Mouse (Mus musculus) mouse trophoblast stem cell (cell line): ENCODE measurements around the gene Ppcs.

ENCODE experiments used
- in situ Hi-C, 2 experiments: fragments of 300-500 bp; cut with MseI, MboI; formaldehyde crosslinking; loops; 2 replicates in 1 of 2; 3 replicates in 1 of 2; pipeline ENCODE4 v1.15.1; 2025

Ppcs gene

DNA sequence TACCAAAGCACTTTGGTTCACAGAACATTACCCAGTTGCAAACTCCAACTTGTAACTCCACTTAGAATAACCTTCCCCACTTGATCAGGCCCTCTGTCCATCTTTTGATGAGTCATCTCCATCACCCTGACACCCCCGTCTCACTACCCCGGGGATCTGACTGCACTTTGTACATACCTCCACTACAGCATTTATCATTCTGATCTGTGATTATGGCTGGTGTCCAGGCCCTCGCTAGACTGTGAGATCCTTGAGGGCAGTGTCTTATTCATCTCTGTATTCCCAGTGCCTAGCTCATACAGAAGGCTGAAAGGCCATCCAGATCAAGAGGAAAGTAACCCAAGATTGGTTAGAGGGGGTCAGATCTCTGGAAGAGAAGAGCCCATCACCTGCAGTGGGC lies 1.0 kb downstream of the Ppcs start:
- in situ Hi-C loops, result no loop called here

DNA sequence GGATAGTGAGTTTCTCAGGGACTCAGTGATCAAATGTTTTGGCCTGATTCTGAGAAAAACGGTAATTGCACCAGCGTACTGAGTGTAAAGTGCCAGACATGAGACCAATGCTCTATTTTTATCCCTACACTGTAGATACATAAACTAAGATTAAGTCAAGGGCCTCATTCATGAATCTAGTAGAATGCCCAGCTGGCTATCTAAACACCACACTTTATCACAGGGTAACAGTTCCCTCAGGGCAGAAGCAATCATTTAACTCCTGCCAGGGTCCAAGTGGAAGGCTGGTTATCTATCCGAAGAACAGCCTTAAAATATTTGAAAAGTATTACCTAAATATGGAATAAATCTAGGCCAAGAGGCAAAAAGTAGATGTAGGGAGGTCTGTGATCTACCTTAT lies 4.3 kb downstream of the Ppcs start:
- in situ Hi-C loops, result no loop called here

DNA sequence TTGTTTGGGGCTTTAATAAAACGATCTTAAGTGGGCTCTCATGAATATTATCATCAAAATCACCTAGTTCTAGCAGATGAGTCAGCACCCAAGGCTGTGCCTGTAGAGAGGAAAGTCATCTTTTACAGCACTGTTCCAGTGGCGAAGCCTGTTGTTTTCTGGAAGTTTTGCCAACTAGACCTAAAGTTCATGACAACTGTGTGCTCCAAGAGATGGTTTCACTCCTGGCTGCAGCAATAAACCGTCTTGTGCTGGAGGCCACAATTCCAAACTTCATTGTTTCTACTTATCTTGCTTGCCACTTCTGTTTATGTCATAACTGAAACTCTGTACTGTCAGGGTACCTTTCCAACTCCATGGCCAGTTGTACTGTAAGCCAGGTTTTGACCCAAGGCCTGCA lies 5.0 kb downstream of the Ppcs start:
- in situ Hi-C loops, result no loop called here

DNA sequence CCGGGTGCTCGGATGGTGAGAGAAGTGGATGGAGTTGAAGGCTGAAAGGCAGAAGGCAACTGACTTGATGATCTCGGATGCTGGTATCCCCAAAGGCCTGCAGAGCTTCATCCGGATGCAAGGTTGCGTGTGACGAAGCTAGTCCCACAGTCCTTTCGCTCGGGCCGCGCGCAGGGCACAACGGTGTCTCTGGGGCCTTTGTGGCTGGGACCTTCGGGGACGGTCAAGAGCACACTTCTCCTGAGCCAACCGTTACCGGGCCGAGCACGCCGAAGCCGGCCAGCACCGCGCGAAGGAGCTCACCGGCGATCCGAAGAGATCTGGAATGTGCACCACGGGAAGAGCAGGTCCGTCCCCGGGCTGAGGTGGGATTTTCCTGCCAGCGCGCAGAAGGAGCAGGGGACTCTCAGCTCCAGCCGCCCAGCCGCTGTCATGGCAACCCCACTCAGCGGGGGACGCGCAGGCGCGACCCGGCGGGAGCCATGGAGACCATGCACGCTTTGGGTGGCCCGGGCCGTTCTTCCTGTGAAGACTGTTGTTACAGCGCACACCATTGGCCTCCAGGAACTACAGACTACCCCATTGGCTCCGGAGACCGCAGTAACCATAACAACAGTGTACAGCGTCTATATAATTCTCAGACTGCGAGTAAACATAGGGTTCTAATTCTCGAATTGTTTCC lies 7.0 kb downstream of the Ppcs start, which contains the start of gene Ccdc30:
Gene Ccdc30 (minus strand): TSS at position 450 of the 682 bp plus-strand sequence.
- in situ Hi-C loops, result no loop called here

DNA sequence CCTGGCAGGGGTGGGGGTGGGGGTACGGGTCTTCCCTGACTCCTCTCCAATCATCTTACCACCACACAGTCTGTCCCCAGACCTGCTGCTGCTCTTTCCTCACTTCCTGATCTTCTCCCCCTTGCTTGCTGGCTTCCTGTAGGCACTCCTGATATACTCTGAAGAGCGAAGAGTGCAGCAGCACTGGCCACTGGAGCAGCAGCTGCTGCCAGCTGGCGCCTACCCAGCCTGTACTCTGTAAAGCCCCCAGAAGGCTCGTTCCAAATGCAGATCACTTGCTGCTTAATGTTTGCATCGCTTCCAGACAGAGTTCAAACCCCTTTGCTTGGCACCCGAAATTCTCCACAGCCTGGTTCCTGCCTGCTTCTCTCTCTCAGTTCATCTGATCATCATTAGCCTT lies 9.4 kb downstream of the Ppcs start:
- in situ Hi-C loops, result no loop called here

DNA sequence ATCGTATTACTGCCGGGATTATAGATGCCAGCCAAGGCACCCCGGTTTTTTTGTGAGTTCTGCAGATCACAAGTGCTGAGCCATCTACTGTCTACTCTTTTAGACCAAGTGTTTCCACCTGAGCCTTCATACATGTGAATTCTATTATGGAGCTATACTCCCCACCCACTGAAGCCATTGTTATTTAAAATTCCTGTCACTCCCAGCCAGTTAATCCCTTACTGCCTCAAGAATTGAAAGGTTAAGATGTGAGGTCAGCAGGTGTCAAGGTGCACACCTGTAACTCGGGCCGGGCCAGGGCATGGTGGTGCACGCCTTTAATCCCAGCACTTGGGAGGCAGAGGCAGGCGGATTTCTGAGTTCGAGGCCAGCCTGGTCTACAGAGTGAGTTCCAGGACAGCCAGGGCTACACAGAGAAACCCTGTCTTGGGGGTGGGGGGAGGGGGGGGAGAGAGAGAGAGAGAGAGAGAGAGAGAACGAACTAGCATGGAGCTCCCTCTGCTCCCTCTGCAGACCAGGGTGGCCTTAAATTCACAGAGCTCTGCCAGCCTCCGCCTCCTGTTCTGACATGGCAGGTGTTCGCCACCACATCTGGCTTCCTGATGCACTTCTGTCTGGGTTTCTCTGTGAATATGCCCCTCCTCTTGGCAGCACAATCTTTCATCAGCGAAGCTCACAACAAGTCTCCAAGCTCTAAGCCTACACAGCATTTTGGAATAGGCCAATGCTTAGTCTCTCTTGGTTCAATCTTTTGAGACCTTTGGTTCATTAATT lies 10.2 kb downstream of the Ppcs start:
- in situ Hi-C loops, result no loop called here

DNA sequence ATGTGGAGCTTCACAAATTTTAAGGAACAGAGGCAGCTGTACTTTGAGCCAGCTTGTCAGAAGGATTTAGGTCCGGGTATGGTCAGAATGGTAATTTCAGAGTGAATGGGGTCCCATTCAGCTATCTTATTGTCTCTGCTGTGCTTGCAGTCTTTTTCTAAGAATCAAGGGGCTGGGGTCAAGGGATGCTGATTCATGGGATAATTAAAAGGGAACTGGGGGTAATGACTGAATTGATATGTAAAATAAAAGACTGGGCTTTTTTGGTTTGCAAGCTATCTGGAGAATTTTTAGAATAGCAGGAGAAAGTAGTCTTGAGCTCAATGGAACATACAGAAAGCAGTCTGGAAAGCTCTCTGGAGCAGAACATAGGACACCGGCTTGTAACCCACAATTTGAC lies 18.8 kb downstream of the Ppcs start:
- in situ Hi-C loops, result no loop called here

DNA sequence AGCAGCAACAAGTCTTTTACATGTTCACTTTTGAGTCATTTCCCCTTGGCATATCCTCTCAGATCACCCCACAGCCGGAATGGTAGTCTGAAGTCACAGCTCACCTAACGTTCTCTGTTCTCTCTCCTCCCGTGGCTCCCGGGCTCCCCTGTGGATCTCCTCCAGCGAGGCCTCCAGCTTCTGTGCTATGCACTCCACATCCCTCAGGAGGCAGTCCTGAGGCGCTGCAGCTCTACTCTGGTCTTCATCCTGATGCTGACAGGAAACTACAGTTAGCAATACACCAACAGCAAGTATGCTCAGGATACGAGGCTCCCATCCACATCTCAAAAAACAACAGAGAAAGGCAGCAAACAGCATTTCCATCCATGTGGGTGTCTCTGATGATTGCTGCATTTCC lies 21.3 kb downstream of the Ppcs start:
- in situ Hi-C loops, result no loop called here

DNA sequence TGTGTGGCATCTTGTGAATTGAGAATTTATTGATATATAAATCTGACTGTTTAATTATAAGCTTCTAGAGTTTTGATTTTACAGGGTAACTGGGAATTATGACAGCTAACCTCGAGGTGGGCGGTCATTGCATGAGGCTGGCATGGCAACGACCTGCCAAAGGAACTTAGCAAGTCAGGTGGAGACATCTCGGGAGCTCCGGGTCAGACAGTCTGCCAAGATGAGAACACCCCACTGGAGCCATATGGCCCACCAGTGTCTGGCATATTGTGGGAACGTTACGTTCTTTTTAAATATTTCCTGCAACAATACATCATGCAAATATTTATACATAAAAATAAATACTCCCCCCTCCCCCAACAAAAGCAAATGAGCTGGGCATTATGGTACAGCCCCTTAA lies 23.5 kb downstream of the Ppcs start:
- in situ Hi-C loops, result no loop called here

DNA sequence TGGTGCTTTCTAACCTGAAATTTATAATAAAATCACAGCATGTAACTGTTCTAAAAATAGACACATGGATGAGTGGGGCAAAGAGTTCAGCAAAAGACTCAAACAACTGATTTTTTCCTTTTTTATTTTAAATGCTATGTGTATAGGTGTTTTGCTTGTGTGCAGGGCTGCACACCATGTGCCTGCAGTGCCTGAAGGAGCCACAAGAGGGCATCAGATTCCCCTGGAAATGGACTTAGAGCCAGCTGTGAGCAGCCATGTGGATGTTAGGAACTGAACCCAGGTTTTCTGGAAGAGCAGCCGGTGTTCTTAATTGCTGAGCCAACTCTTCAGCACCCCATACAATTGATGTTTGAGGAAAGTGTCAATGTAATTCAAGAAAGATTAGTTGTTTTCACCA lies 31.9 kb downstream of the Ppcs start:
- in situ Hi-C loops, result no loop called here

DNA sequence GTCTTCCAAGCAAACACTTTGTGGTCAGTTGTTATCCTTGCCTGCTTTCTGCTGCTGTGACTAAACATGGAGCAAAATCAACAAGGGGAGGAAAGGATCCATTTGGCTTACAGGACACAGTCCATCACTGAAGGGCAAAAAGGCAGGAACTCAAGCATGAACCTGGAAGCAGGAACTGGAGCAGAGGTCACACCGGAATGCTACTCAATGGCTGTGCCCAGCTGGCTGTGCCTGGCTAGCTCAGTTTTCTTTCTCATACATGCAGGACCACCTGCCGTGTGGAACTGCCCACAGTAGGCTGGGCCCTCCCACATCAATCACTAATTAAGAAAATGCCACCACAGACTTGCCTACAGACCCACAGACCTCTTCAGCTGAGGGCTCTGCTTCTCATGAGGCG lies 33.0 kb downstream of the Ppcs start:
- in situ Hi-C loops, result no loop called here

DNA sequence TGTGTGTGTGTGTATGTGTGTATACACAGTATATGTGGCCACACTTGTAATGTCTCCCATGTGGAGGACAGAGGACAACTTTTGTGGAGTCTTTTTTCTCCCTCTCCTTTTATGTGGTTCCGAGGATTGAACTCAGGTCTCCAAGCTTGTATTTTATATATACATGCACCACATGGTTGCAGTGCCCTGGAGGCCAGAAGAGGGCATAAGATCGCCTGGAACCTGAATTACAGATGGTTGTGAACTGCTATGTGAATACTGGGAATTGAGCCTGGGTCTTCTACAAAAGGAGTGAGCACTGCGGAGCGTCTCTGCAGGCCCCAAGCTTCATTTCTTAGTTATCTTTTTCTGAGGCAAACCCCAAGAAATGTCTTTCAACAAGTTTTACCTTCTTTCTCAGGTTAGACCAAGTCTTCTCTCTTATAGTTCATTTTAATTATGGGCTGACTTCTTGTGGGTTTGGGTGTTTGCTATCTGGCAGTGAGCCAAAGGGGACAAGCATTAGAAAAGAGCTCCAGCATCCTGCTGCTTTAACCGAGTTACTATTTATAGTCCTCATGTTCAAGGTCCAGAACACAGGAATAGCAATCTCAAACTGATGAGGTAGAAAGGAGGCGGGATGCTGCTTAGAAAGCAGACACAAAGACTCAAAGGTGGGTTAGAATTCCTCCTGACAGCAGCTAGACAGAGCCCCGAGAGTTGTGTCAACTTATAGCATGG lies 40.6 kb downstream of the Ppcs start:
- in situ Hi-C loops, result no loop called here

DNA sequence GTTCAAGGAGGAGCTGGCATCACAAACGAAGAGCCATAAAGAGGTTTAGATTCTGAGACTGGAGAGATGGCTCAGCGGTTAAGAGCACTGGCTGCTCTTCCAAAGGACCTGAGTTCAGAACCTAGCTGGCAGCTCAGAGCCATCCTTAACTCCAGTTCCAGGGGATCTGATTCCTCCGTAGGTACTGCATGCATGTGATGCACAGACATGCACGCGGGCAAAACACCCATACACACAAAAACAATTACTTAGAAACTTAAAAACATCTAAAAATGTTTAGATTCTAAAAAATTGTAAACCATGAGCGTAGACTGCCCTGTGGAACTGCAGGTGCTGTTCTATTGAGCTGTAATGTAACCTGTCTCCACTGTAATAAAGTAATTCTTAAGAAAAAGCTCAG lies 52.8 kb downstream of the Ppcs start:
- in situ Hi-C loops, result no loop called here
